Mouse (Mus musculus): Measurements from ENCODE around the gene Ndufs2. TPM values are rescaled to one million over a fixed set of nuclear protein-coding genes. Genes with fewer than 3 reads are reported as not detected.

Ndufs2 gene
- polyA plus RNA-seq, 1 experiment = 1,478 TPM

DNA sequence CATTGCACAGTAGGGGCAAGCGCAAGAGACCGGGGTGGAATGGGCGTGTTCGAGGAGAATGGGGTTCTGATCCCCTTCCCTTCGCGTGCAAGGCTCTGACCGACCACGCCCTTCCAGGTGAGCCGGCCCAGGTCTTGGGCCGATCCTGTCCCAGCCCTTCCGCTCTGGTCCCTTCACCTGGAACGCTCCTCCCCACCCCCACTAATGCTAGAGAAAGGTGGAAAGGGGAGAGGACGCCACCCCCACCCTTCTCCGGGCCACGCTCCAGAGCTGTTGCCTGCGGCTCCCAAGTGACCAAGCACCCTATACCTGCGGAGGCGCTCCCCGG is 19.3 kb upstream of the Ndufs2 start:
- H3K4me3 ChIP-seq (ENCODE audit: insufficient read depth, low read depth, low read length) = peak overlapping the region; percentile 76
- H3K27ac ChIP-seq (replicated peaks; ENCODE audit: low read depth, low read length) = peak overlapping the region; percentile 28; the same call in 1 of the 2 replicates
- H3K4me1 ChIP-seq (ENCODE audit: control insufficient read depth, insufficient read depth, insufficient read length, low read length) = peaks cover 10% of the 10 kb centered on the region; the same call in 1 of the 2 replicates

DNA sequence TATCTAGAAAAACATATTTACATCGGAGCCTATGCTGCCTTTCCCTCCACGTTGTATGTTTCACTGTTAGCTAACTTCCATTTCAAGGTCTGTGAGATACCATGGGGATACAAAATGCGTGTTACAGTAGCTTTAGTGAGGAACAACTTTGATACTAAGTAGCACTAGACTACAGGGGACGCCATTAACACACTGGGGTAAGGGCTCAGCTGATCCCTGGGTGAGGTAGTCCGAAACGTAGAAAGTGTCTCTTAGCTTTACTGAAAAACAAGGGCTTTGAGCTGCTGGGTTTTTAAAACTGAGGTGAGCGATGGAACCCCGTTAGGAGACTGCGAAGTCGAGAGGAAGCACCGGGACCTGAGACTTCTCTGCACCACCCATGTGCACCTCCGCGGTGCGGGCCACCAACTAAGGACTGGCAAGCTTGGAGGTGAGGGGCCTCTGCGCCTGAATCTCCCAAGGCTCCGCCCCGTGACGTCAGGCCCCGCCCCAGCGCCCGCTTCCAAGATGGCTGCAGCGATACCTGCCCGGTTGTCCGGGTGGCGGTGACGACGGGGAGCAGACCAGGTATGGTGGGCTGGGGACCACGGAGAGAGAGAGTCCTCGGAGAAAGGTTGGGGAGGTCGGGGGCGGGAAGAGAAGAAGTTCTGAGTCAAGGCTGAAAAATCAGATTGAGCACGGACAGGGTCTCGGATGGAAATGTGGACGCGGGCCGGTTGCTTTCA is 18.8 kb upstream of the Ndufs2 start, which contains the start of gene B4galt3:
TSS of gene B4galt3 (plus strand) at position 481 of the 725 bp plus-strand sequence.
- H3K4me3 ChIP-seq (ENCODE audit: insufficient read depth, low read depth, low read length) = peak within 1 kb of the TSS; percentile 76
- peak within 1 kb of the TSS; percentile 69 for H3K27ac ChIP-seq (replicated peaks; ENCODE audit: low read depth, low read length)
- H3K4me1 ChIP-seq (ENCODE audit: control insufficient read depth, insufficient read depth, insufficient read length, low read length) = peaks cover 10% of the 10 kb centered on the region; the same call in 1 of the 2 replicates

DNA sequence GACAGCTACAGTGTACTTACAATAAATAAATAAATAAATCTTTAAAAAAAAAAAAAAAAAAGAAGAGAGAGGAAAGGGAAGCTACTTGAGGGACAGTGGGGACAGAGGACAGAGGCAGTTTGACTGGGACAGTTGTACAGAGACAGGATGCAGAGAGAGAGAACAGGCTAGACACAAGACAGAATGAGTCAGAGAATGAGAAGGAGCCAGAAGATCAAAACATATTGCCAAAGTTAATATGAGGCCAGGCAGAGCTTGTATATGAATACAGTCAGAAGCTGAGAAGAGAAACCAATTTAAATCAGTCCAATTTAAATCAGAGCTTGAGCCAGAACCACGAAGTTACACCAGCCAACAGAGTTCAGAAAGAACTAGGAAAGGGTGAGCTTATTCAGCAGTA is 17.2 kb upstream of the Ndufs2 start:
- H3K4me1 ChIP-seq (ENCODE audit: control insufficient read depth, insufficient read depth, insufficient read length, low read length) = peaks cover 10% of the 10 kb centered on the region; the same call in 1 of the 2 replicates
- H3K27ac ChIP-seq (replicated peaks; ENCODE audit: low read depth, low read length) = no peak overlapping the region
- no peak overlapping the region for H3K4me3 ChIP-seq (ENCODE audit: insufficient read depth, low read depth, low read length)

DNA sequence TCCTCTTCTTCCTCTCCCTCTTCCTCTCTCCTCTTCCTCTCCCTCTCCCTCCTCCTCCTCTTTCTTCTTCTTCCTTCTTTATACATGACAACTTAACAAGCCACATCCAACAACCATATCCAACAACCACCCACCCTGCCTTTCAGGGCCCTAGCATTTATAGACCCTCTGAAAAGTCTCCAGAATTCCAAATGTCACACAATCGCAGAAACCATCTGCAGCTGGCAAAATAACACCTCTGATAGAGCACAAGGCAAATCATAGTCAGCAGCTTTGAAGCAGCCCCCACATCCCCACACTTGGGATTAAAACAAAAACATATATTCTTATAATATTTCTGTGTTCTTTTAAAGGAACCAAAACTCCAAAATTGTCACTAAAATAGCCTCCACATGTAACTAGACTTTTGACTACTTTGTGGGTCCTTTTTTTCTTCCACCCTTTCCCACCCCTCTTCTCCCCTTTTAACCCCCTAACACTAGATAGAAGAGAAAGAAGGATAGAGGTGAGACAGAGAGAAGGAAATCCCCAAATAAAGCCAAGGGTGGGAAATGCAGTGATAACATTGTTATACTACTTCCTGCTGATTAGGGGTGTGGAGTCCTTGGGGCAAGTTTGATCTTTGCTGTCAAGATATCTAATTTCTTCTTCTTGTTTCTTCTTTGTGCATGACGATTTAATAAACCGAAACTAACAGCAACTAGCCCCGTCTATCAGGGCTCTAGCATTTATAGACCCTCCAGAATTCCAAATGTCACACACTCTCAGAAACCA is 15.0 kb upstream of the Ndufs2 start:
- no peak overlapping the region for H3K27ac ChIP-seq (replicated peaks; ENCODE audit: low read depth, low read length)
- H3K4me3 ChIP-seq (ENCODE audit: insufficient read depth, low read depth, low read length) = no peak overlapping the region
- H3K4me1 ChIP-seq (ENCODE audit: control insufficient read depth, insufficient read depth, insufficient read length, low read length) = peaks cover 7% of the 10 kb centered on the region; the same call in 1 of the 2 replicates

DNA sequence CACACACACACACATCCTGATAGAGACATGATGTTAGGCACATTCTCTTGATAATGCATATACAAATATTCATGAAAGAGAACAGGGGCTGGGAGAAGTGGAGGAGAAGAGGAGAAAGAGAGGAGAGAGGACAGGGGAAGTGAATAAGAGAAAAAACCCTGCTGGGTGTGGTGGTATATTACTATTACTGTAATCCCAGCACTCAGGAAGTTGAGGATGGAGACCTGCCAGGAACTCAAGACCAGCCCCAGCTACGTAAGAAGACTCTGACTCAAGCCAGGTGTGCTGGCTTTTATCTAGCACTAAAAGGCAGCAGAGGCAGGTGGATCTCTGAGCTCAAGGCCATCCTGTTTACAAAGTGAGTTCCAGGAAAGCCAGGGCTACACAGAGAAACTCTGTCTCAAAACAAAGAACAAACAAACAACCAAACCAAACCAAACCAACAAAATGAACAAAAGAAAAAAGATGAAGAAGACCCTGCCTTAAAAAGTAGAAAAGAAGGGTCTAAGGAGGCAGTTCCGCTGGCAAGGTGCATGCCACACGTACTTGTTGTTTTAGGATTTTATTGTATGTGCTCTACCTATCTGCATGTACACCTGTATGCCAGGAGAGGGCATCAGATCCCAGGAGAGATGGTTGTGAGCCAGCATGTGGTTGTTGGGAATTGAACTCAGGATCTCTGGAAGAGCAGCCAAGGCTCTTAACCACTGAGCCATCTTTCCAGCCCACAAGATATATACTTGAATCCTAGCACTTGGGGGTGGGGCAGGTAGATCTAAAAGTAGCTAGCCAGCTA is 12.7 kb upstream of the Ndufs2 start:
- no peak overlapping the region for H3K4me3 ChIP-seq (ENCODE audit: insufficient read depth, low read depth, low read length)
- H3K4me1 ChIP-seq (ENCODE audit: control insufficient read depth, insufficient read depth, insufficient read length, low read length) = peaks cover 4% of the 10 kb centered on the region; the same call in 1 of the 2 replicates
- H3K27ac ChIP-seq (replicated peaks; ENCODE audit: low read depth, low read length) = peak overlapping the region; percentile 67

DNA sequence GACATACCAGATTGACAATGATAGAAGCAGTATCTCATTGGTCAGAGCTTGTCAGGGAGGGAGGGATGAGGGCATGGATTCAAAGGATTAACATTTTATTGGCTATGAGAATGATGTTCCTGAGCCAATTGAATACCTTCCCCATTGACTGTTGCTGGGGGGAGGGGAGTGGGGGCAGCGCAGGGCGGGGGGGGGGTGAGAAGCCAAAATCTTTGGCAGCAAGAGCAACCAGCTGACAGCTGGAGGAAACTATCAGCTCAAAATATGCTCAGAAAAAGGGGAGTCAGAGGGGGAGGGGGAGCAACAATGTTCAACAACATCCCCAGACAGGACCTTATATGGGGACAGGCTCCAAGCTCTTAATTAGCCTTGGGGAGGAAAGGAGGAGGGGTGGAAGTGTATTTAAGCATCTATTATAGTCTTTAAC is 12.0 kb upstream of the Ndufs2 start:
- H3K4me3 ChIP-seq (ENCODE audit: insufficient read depth, low read depth, low read length) = no peak overlapping the region
- H3K27ac ChIP-seq (replicated peaks; ENCODE audit: low read depth, low read length) = peak overlapping the region; percentile 69
- peaks cover 4% of the 10 kb centered on the region; the same call in 1 of the 2 replicates for H3K4me1 ChIP-seq (ENCODE audit: control insufficient read depth, insufficient read depth, insufficient read length, low read length)

DNA sequence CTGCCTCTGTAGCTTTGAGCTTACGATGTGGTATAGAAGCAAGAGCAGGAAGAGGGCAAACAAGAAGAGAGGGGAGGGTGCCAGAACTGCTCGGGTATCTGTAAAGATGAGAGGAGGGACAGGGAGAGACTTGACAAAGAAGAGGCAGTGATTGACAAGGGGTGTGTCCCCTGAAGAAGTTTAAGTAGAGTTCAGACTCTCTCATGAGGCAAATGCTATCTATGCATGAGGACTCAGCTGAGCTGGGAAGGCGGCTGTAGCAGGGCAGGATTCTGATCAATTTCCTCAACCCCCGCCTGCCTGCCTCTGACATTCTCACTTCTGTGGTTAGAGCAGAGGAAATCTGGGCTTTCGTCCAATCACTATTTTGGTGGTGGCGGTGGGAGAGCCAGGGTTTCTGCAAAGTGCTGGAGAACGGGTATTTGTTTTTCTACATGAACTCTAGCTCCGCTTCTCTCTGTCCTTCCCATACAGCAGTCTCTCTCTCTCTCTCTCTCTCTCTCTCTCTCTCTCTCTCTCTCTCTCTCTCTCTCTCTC is 11.5 kb upstream of the Ndufs2 start:
- Histone ChIP-seq H3K27ac (replicated peaks; ENCODE audit: low read depth, low read length) (peak overlapping the region; percentile 69), H3K4me3 (ENCODE audit: insufficient read depth, low read depth, low read length) (peak overlapping the region; percentile 17; the same call in 1 of the 2 replicates), H3K4me1 (ENCODE audit: control insufficient read depth, insufficient read depth, insufficient read length, low read length) (peaks cover 4% of the 10 kb centered on the region; the same call in 1 of the 2 replicates)

DNA sequence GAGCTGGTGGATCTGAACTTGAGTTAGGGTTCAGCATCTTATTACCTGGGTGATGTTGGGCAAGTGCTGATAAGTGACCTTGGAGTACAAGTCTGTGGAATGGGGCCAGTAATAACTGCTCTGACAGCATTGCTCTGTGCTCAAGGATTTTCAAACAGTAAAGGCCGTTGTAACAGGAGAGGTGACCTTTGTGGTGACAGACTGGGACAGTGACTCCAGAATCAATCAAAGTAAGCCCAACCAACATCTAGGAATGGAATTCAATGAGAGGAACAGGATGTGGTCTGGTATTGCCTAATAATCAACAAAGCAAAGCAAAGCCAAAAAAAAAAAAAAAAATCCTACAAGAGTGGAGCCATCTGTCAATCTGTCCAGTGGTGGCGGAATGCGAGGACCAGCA is 9.1 kb upstream of the Ndufs2 start:
- Histone ChIP-seq H3K27ac (replicated peaks; ENCODE audit: low read depth, low read length) (no peak overlapping the region), H3K4me1 (ENCODE audit: control insufficient read depth, insufficient read depth, insufficient read length, low read length) (peaks cover 4% of the 10 kb centered on the region; the same call in 1 of the 2 replicates), H3K4me3 (ENCODE audit: insufficient read depth, low read depth, low read length) (no peak overlapping the region)

DNA sequence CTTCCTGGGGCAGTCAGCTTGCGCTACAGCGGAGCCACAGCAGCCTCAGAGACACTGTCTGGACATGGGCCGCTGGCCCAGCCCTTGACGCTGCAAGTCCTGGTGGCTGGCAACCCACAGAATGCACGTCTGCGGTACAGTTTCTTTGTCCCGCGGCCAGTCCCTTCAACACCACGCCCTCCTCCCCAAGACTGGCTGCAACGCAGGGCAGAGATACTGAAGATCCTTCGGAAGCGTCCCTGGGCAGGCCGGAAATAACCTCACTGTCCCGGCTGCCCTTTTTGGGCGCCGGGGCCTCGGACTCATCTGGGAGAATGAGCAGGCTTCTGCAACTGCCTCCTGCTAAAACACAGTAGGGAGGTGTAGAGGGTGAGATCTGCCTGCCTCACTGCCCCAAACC is 7.7 kb upstream of the Ndufs2 start:
- Histone ChIP-seq H3K27ac (replicated peaks; ENCODE audit: low read depth, low read length) (no peak overlapping the region), H3K4me1 (ENCODE audit: control insufficient read depth, insufficient read depth, insufficient read length, low read length) (peaks cover 4% of the 10 kb centered on the region; the same call in 1 of the 2 replicates), H3K4me3 (ENCODE audit: insufficient read depth, low read depth, low read length) (no peak overlapping the region)

DNA sequence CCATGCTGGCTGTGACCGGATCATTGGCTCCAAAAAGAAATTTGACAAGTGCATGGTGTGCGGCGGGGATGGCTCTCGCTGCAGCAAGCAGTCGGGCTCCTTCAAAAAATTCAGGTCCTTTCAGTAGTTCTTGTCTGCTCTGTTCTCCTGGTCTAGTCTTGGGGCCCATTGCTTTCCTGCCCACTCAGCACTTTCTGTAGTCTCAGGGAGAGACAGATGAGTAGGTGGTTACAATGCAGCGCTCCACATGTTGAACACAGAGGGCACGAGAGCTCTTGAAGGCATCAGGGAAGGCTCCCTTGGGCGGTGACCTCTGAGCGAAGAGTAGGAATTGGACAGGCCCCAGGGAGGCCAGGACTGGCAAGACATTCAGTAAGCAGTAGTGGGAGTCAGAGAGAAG is 6.6 kb upstream of the Ndufs2 start:
- Histone ChIP-seq H3K27ac (replicated peaks; ENCODE audit: low read depth, low read length) (no peak overlapping the region), H3K4me3 (ENCODE audit: insufficient read depth, low read depth, low read length) (no peak overlapping the region), H3K4me1 (ENCODE audit: control insufficient read depth, insufficient read depth, insufficient read length, low read length) (peaks cover 4% of the 10 kb centered on the region; the same call in 1 of the 2 replicates)

DNA sequence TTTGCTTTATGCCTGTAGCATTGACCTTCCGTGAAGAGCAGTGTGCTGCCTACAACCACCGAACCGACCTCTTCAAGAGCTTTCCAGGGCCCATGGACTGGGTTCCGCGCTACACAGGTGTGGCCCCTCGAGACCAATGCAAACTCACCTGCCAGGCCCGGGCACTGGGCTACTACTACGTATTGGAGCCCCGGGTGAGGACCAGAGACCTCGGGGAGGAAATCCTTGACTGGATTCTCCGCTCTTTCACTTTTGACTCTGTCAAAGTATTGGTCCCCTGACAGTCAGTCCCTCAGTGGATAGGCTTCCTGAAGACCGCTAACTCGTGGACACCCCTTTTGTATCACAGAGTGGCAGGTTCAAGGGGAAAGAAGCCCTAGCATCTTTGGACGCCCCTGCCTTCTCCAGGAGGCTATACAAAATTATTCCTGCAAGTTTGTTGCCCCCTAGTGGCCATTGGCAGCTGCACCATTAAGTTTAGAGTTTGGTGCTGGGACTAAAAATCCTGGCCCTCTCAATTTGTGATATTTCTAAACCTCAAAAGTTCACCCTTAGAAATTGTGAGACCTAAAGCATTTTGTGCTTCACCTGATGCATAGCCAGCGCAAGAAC is 5.9 kb upstream of the Ndufs2 start:
- H3K27ac ChIP-seq (replicated peaks; ENCODE audit: low read depth, low read length) = no peak overlapping the region
- peaks cover 3% of the 10 kb centered on the region; the same call in 1 of the 2 replicates for H3K4me1 ChIP-seq (ENCODE audit: control insufficient read depth, insufficient read depth, insufficient read length, low read length)
- no peak overlapping the region for H3K4me3 ChIP-seq (ENCODE audit: insufficient read depth, low read depth, low read length)

DNA sequence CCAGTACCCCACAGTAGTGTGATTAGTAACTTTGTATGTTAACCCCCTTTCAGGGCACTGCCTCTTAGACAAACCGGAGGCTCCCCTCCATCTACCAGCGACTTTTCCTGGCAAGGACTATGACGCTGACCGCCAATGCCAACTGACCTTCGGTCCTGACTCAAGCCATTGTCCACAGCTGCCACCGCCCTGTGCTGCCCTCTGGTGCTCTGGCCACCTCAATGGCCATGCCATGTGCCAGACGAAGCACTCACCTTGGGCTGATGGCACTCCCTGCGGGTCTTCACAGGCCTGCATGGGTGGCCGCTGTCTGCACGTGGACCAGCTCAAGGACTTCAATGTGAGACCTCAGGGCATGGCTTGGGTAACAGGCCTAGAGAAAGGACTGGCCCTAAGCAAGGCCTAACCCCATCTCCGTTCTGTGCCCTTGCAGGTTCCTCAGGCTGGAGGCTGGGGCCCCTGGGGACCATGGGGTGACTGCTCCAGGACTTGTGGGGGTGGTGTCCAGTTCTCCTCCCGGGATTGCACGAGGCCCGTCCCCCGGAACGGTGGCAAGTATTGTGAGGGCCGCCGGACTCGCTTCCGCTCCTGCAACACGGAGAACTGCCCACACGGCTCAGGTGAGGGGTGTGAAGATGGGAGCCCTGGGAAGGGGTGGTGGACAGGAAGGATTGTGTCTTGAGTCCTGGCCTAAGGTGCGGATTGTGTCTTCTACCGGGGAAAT is 5.1 kb upstream of the Ndufs2 start:
- no peak overlapping the region for H3K27ac ChIP-seq (replicated peaks; ENCODE audit: low read depth, low read length)
- H3K4me3 ChIP-seq (ENCODE audit: insufficient read depth, low read depth, low read length) = no peak overlapping the region
- H3K4me1 ChIP-seq (ENCODE audit: control insufficient read depth, insufficient read depth, insufficient read length, low read length) = peaks cover 5% of the 10 kb centered on the region

DNA sequence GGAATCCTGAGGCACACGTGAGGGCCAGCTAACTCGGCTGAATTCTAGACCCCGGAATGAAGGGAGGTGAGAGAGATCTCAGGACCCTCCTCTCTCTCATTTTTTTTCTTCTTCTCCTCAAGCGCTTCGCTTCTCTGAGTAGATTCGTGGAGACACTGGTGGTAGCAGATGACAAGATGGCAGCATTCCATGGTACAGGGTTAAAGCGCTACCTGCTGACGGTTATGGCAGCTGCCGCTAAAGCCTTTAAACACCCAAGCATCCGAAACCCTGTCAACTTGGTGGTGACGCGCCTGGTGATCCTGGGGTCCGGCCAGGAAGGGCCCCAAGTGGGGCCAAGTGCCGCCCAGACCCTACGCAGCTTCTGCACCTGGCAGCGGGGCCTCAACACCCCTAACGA is 1.2 kb upstream of the Ndufs2 start:
- H3K27ac ChIP-seq (replicated peaks; ENCODE audit: low read depth, low read length) = peak overlapping the region; percentile 9; the same call in 1 of the 2 replicates

More for the DNA sequence above, 1.2 kb upstream of the Ndufs2 start:
- peaks cover 16% of the 10 kb centered on the region for H3K4me1 ChIP-seq (ENCODE audit: control insufficient read depth, insufficient read depth, insufficient read length, low read length)
- 0 out of 2 replicates have a peak overlapping the region, but pooled peaks have one; percentile 4 for H3K4me3 ChIP-seq (ENCODE audit: insufficient read depth, low read depth, low read length)
